Mouse (Mus musculus): Measurements from ENCODE around the gene Rdh16f1. TPM values are rescaled to one million over a fixed set of nuclear protein-coding genes. Genes with fewer than 3 reads are reported as not detected.
"Not testable (repeated sequence)": the region's sequence is repeated elsewhere in the genome, so short reads cannot be mapped to it uniquely, and the experiment has no call there.

Rdh16f1 gene
- polyA plus RNA-seq, 1 experiment from 2014 or later = not detected

DNA sequence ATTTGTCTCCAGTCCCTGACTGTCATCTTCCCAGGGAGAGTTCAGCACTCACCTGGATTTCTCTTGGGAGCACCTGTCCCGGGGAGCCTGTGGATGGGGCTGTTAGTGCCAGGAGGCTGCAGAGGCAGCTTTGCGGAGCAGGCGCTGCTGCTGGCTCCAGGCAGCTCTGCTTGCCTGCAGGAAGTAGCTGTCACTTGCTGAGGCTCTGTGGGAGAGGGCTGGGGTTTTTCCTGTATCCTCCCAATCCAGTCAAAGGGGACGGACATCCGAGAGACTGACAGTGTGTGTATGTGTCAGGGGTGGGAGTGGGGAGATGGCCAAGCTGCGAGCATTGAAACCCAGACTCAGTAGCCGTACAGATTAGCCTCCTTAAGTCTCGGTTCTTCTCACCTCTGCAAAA, 8.0 kb upstream of the Rdh16f1 start, which contains the start of gene Gpr182:
Gpr182 (minus strand) TSS at position 185 of the 400 bp plus-strand sequence.
- Histone ChIP-seq H3K9ac (replicated peaks) (no peak within 1 kb of the TSS), H3K9me3 (replicated peaks) (no peaks in the 10 kb centered on the region), H3K4me3 (replicated peaks) (no peak within 1 kb of the TSS), H3K27me3 (replicated peaks) (no peaks in the 10 kb centered on the region), H3K4me2 (peak within 1 kb of the TSS; percentile 46), H3K4me1 (peaks cover 12% of the 10 kb centered on the region), H3K27ac (replicated peaks) (no peak within 1 kb of the TSS), H3K36me3 (peaks cover 14% of the 10 kb centered on the region)
- no peak for ATAC-seq (ENCODE audit: low FRiP score)
- WGBS = 70% methylated on average over 8 of the region's 8 CpGs

DNA sequence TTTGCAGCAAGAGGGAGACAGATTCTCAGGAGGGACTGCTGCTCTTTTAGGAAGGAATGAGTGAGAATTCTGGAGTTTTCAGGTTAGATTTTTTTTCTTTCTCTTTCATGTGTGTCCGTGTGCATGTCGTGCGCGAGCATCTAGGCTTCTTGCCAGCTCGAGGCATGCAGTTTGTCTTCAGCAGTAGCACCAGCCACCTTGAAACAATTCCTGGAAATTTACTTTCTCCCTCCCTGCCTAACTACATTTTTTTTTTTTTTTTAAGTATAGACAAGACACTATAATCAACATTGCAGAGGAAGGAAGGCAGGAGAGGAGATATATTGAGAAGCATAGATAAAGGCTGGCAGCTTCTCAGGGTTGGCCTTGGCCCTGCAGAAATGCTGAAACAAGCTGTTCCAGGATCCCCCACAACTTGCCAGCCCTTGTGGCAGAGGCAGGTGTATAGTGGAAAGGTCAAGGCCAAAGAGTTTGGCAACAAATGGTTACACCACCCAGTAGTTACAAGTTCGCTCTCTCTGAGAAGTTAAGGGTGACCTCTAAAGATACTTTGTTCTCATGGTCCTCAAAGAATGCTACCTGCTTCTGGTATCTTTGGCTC, 4.9 kb upstream of the Rdh16f1 start:
- WGBS = 82% methylated on average over 6 of the region's 6 CpGs
- H3K4me1 ChIP-seq = peaks cover 4% of the 10 kb centered on the region
- no peaks in the 10 kb centered on the region for H3K27me3 ChIP-seq (replicated peaks)
- no peaks in the 10 kb centered on the region for H3K36me3 ChIP-seq
- H3K9ac ChIP-seq (replicated peaks) = no peak overlapping the region
- H3K4me2 ChIP-seq = no peak overlapping the region
- no peak overlapping the region for H3K27ac ChIP-seq (replicated peaks)
- H3K9me3 ChIP-seq (replicated peaks) = no peaks in the 10 kb centered on the region
- no peak for ATAC-seq (ENCODE audit: low FRiP score)
- no peak overlapping the region for H3K4me3 ChIP-seq (replicated peaks)

DNA sequence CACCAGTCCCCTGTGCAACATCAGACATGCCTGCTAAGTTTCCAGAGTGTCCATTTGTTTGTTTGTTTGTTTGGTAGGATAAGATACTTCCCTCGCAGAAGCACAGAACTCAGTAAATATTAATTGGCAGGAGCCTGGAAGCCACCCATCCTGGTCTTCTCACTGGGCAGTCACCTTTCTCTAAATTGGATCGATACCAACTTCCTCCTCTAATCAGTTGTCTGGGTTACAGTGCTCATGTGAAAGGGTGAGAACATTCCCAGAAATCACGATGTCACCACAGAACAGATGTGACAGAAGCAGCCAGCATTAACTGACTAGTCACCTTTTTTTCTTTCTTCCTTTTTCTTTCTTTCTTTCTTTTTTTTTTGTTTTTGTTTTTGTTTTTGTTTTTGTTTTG, 4.3 kb upstream of the Rdh16f1 start:
- no peaks in the 10 kb centered on the region for H3K27me3 ChIP-seq (replicated peaks)
- no peaks in the 10 kb centered on the region for H3K36me3 ChIP-seq
- WGBS = 73% methylated on average over 3 of the region's 3 CpGs
- no peak overlapping the region for H3K27ac ChIP-seq (replicated peaks)
- H3K4me3 ChIP-seq (replicated peaks) = no peak overlapping the region
- H3K4me1 ChIP-seq = no peaks in the 10 kb centered on the region
- no peaks in the 10 kb centered on the region for H3K9me3 ChIP-seq (replicated peaks)
- ATAC-seq (ENCODE audit: low FRiP score) = no peak
- H3K4me2 ChIP-seq = no peak overlapping the region
- H3K9ac ChIP-seq (replicated peaks) = no peak overlapping the region

DNA sequence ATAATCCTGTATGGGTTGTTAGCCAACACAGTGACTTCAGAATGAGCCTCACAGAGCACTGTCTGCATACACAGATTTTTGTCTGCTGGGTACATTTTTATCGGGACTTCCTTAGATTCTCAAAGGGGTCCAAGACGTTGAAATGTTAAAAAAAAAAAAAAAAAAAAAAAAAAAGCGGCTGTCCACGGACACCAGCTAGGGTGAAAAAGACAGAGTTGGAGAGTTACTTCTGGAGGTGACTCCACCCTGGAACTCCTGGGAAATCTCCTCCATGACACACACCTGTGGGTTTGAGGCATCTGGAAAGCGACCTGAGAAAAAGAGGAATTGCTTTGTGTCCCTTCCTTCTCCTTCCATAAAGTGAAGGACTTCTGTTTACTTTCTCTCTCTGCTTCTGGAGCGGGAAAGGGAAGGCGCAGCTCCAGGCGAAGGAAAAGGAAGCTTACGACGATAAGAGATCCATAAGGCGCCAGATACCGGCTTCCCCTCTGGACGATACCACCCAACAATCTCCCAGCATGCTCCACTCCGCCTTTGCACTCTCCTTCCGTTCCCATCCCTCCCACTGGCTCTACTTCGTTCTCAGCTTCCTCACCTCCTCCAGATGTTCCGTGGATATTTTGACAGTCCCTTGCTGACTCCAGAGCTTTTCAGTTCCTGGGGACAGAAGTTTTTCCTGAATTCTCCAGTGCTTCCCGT, 3.7 kb upstream of the Rdh16f1 start:
- H3K36me3 ChIP-seq = no peaks in the 10 kb centered on the region
- H3K27ac ChIP-seq (replicated peaks) = no peak overlapping the region
- no peaks in the 10 kb centered on the region for H3K27me3 ChIP-seq (replicated peaks)
- H3K4me2 ChIP-seq = peak overlapping the region; percentile 34
- no peaks in the 10 kb centered on the region for H3K9me3 ChIP-seq (replicated peaks)
- no peak for ATAC-seq (ENCODE audit: low FRiP score)
- no peak overlapping the region for H3K9ac ChIP-seq (replicated peaks)
- no peaks in the 10 kb centered on the region for H3K4me1 ChIP-seq
- no peak overlapping the region for H3K4me3 ChIP-seq (replicated peaks)
- WGBS = 57% methylated on average over 17 of the region's 18 CpGs

DNA sequence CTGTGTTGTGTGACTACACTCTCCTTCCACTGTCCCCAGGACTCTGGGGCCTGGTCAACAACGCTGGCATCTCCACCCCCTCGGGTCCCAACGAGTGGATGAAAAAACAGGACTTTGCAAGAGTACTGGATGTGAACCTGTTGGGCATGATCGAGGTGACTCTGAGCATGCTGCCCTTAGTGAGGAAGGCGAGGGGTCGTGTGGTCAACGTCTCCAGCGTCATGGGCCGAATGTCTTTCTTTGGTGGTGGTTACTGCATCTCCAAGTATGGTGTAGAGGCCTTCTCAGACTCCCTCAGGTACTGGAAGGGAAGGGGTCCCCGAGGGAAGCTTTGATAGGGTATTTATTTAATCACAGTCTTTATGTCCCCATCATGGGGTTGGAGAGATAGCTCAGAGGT, 3.3 kb downstream of the Rdh16f1 start:
- WGBS = 89% methylated on average over 10 of the region's 10 CpGs
- not testable (repeated sequence) for H3K9me3 ChIP-seq (replicated peaks)

DNA sequence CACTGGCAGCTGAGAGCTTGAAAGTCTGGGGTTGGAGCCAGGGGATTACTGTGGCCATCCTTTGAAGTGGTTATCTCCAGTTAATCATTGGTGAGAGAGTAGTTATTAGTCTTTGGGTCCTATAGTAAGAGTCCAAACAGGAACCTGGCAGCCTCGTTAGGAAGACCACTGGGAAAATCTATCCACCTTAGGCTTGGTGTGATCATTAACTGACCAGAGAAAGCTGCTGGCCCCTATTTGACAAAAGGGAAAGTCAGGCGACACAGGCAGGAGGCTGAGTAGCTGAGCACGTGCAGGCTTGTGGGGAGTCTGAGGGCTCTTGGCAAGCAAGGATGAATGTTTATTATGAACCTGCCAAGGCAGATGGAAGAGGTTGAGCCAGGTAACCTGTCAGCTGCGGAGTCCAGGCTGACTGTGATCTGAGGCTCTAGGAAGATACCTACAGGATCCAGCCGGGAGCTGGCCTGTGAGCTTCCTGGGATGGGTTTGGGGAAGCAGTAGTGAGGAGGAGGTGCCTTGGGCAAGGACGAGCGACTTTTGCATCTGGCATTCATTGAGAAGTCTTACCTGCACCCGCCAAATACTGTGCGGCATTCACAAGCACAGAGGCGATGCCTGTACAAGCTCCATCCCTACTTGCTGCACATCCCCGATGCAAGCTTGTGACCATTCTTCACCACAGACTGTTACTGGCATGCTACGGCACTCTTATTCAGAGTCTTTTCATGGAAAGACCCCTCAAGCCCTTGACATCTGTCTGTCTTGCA, 4.5 kb downstream of the Rdh16f1 start:
- Histone ChIP-seq H3K9ac (replicated peaks) (no peak overlapping the region), H3K27ac (replicated peaks) (no peak overlapping the region), H3K4me2 (no peak overlapping the region), H3K36me3 (no peaks in the 10 kb centered on the region), H3K9me3 (replicated peaks) (no peaks in the 10 kb centered on the region), H3K4me1 (no peaks in the 10 kb centered on the region), H3K27me3 (replicated peaks) (no peaks in the 10 kb centered on the region), H3K4me3 (replicated peaks) (no peak overlapping the region)
- no peak for ATAC-seq (ENCODE audit: low FRiP score)
- 64% methylated on average over 12 of the region's 12 CpGs for WGBS

More for the DNA sequence above, 3.3 kb downstream of the Rdh16f1 start:
- H3K4me2 ChIP-seq; ATAC-seq (ENCODE audit: low FRiP score); H3K36me3 ChIP-seq; H3K9ac ChIP-seq (replicated peaks); H3K4me3 ChIP-seq (replicated peaks); H3K27me3 ChIP-seq (replicated peaks); H3K27ac ChIP-seq (replicated peaks); H3K4me1 ChIP-seq: not testable (repeated sequence)

DNA sequence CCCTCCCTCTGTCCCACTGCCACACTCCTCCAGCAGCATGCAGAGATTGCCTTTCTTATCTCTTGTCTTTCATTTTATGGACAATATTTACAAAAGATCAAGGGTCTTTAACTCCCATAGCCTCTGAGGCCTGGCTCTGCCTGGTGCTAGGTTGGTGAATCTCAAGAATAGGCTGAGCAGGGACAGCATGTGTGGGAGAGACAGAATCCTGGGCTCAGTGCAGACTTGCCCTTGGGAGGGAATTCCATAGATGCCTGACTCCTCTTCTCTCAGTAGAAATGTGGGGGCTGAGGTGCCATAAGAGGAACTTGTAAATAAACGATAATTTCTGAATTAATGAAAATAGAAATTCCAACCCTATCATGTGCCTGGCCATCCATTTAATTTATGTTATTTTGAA, 7.0 kb downstream of the Rdh16f1 start:
- Histone ChIP-seq H3K27ac (replicated peaks) (no peak overlapping the region), H3K9ac (replicated peaks) (no peak overlapping the region), H3K4me1 (no peaks in the 10 kb centered on the region), H3K27me3 (replicated peaks) (no peaks in the 10 kb centered on the region), H3K4me2 (no peak overlapping the region), H3K36me3 (no peaks in the 10 kb centered on the region), H3K9me3 (replicated peaks) (no peaks in the 10 kb centered on the region), H3K4me3 (replicated peaks) (no peak overlapping the region)
- 90% methylated on average over 1 of the region's 1 CpGs for WGBS
- ATAC-seq (ENCODE audit: low FRiP score) = no peak

DNA sequence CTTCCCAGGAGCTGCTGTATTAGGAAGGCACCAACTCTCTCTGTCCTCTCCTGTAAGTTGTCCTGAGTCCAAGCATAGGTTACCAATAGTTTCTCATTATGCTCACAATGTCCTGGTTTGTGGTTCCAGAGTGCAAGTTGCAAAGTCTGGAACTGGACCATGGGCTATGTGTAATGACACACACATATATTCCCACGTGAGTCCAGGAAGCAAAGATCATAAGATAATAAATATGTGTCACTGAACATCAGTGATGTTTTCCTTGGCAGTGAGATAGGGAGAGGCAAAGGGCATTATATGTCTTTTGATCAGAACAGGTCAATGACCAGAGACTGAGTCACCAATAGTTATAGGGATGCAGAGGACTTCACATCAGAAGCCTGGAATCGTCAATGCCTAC, 16.4 kb downstream of the Rdh16f1 start, which contains the start of gene Rdh9:
Rdh9 (plus strand) TSS at position 376 of the 400 bp plus-strand sequence.
- Histone ChIP-seq H3K36me3 (no peaks in the 10 kb centered on the region), H3K9me3 (replicated peaks) (no peaks in the 10 kb centered on the region), H3K27me3 (replicated peaks) (no peaks in the 10 kb centered on the region), H3K4me1 (no peaks in the 10 kb centered on the region), H3K4me2 (no peak within 1 kb of the TSS), H3K9ac (replicated peaks) (no peak within 1 kb of the TSS), H3K4me3 (replicated peaks) (no peak within 1 kb of the TSS), H3K27ac (replicated peaks) (no peak within 1 kb of the TSS)
- 88% methylated on average over 2 of the region's 2 CpGs for WGBS
- no peak for ATAC-seq (ENCODE audit: low FRiP score)

DNA sequence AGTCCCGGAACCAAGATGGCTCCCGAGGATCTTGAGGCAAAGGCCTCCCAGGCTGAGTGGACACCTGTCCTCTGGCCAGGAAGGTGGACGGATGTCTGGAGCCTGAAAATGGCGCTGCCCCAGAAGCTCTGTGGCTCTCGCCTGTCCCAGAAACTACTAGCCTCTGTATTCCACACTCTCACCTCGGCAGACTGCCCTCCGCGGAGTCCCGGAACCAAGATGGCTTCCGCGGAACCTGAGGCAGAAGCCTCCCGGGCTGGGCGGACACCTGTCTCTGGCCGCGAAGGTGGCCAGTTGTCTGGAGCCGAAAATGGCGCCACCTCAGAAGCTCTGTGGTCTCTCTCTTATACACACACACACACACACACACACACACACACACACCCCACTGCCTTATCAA, 22.7 kb downstream of the Rdh16f1 start:
- H3K4me1 ChIP-seq = not testable (repeated sequence)
- WGBS = 97% methylated on average over 17 of the region's 17 CpGs

DNA sequence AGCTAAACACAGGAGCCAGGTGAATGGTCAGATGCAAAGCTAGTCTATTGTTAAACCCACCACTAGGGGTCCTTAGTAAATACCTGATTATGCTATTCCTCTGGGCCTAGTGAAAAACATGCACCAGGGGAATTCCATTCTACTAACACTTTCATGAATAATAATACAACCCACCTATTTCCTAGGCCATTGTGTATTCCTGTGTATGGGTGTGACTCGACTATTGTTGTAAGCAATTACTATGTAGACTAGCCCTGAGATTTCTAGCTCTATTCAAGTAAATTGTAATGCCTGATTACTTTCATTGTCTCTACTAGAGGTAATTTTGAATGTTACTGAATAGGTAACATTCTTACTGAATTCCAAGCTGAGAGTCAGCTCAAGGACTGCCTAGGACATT, 25.8 kb downstream of the Rdh16f1 start:
- not testable (repeated sequence) for H3K4me2 ChIP-seq; H3K4me1 ChIP-seq; H3K36me3 ChIP-seq; H3K27me3 ChIP-seq (replicated peaks); H3K9me3 ChIP-seq (replicated peaks); H3K27ac ChIP-seq (replicated peaks); H3K9ac ChIP-seq (replicated peaks); H3K4me3 ChIP-seq (replicated peaks); ATAC-seq (ENCODE audit: low FRiP score)
- 89% methylated on average over 1 of the region's 1 CpGs for WGBS

More for the DNA sequence above, 22.7 kb downstream of the Rdh16f1 start:
- H3K9me3 ChIP-seq (replicated peaks); H3K9ac ChIP-seq (replicated peaks); H3K4me3 ChIP-seq (replicated peaks); H3K27ac ChIP-seq (replicated peaks); H3K27me3 ChIP-seq (replicated peaks); H3K36me3 ChIP-seq; ATAC-seq (ENCODE audit: low FRiP score); H3K4me2 ChIP-seq: not testable (repeated sequence)

DNA sequence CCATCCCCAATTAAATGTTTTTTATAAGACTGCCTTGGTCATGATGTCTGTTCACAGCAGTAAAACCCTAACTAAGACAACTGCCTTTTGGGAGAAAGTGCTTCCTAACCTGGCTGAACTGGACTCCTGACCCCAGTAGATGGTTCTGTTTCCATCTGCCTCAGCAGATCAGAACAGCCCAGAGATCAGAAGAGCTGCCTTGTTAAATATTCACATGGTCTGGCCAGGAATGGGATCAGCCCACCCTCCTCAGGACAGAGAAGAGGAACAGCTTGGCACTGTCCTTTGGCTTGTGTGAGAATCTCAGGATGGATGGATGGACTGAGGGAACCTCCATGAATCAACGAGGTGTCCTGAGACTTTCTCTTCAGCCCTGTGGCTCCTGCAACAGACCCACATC, 39.7 kb downstream of the Rdh16f1 start:
- Histone ChIP-seq H3K4me3 (replicated peaks) (no peak overlapping the region), H3K9ac (replicated peaks) (no peak overlapping the region), H3K27me3 (replicated peaks) (no peaks in the 10 kb centered on the region), H3K4me1 (no peaks in the 10 kb centered on the region), H3K27ac (replicated peaks) (no peak overlapping the region), H3K36me3 (no peaks in the 10 kb centered on the region), H3K4me2 (no peak overlapping the region), H3K9me3 (replicated peaks) (no peaks in the 10 kb centered on the region)
- no peak for ATAC-seq (ENCODE audit: low FRiP score)
- WGBS = 89% methylated on average over 1 of the region's 1 CpGs

DNA sequence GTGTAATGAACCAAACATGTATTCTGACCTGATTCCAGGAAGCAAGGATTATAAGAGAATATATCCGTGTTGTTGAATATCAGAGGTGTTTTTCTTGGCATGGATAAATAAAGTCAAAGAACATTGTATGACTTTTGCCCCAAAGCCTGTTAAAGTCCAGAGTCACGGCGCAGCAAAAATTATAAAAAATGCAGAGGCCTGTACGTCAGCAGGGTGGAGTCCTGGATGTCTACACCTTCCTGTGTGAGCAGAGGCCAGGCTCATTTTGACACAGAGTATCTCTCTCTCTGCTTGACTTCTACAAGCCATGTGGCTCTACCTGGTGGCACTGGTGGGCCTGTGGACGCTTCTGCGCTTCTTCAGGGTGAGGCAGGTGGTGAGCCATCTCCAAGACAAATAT, 41.3 kb downstream of the Rdh16f1 start, which contains the start of gene Rdh16:
Rdh16 (plus strand) TSS at position 262 of the 400 bp plus-strand sequence.
- no peaks in the 10 kb centered on the region for H3K36me3 ChIP-seq
- no peaks in the 10 kb centered on the region for H3K27me3 ChIP-seq (replicated peaks)
- no peak within 1 kb of the TSS for H3K27ac ChIP-seq (replicated peaks)
- WGBS = 95% methylated on average over 6 of the region's 6 CpGs
- H3K9me3 ChIP-seq (replicated peaks) = no peaks in the 10 kb centered on the region
- H3K4me1 ChIP-seq = no peaks in the 10 kb centered on the region
- H3K4me2 ChIP-seq = no peak within 1 kb of the TSS
- no peak within 1 kb of the TSS for H3K9ac ChIP-seq (replicated peaks)
- ATAC-seq (ENCODE audit: low FRiP score) = no peak
- H3K4me3 ChIP-seq (replicated peaks) = no peak within 1 kb of the TSS

Measured in neural tube, embryonic 15.5 days (tissue).